Mouse (Mus musculus) MEL-GATA-1-ER (cell line): Measurements from ENCODE around the gene Ppard.
A peak's percentile ranks its signal among the peaks of the same experiment; 100 is the strongest.
"Not testable (repeated sequence)": the region's sequence is repeated elsewhere in the genome, so short reads cannot be mapped to it uniquely, and the experiment has no call there.

Experiments
- DNase-seq: peaks from one replicate; pipeline ENCODE4 v3.0.0-alpha.2; 2012; ENCODE audit warnings: low read depth; ENCODE audit errors: extremely low read depth

The Ppard gene

DNA sequence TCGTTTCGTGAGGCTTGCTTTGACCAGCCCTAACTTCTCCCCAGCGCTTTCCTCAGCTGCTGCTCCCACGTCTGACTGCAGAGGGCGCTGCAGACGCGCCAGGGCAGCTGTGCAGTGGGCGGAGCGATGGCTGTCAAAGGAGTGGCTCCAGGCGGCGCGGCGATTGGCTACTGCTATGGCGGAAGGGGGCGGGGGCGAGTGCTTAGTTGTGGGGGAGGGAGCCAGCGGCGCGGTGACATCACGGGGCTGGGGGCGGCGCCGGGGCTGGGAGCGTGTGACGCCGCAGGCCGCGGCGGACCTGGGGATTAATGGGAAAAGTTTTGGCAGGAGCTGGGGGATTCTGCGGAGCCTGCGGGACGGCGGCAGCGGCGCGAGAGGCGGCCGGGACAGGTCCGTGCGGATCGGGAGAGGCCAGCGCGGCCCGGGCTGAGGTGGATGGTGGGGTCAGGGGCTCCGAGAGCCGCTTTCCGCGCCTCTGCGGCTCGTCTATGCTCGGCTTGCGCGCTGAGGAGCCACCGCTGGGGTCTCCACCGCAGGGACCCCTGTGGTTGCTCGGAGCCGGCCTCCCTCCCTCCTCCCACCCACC lies at the start of gene Ppard:
TSS of gene Ppard (plus strand) at position 226 of the 586 bp plus-strand sequence.
- DNase-seq = peak; percentile 61

DNA sequence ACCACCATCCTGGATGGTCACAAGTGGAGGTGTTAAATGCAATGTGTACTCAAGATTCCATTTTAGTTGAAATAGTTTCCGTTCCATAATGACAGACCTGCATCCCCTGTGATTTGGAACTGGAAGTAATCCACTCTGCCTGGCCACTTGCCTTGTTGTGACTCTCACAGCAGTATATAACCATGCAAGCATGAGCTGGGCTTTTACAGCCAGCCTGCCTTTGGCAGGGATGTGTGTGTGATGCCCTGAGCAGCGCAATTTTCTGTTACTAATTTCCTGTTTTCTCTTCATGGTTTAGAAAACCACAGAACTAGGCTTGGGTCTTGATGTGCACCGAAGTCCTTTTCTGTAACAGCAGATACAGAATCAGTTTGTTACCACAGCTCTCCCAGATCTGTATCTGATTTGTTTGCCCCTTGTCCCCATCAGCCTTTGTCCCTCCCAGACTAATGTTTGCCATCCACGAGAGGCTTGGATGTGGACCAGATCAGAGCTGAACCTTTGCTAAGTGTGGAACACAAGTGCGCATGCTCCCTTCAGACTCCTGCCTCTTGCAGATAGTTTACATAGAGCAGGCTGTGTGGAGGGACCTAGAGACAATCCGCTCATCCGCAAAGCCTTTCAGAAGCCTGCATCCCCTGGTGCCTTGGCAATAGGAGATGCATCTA lies 47.4 kb upstream of the Ppard start:
- no peak for DNase-seq

DNA sequence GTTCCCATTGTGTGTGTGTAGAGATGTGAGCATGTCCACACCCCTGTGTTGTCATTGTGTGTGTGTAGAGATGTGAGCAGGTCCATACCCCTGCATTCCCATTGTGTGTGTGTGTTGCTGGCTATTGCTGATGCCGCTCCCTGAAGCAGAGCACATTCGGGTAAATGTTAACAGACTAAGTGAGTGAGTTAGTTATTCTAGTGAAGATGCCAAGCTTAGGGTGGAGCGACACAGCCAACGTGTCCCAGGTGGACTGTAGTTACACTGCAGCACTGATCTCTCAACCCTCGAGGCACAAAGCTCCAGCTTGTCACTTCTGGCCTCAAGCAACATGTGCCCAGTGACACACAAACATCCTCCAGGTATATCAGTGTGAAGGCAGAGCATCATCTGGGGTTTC lies 44.2 kb upstream of the Ppard start:
- no peak for DNase-seq

DNA sequence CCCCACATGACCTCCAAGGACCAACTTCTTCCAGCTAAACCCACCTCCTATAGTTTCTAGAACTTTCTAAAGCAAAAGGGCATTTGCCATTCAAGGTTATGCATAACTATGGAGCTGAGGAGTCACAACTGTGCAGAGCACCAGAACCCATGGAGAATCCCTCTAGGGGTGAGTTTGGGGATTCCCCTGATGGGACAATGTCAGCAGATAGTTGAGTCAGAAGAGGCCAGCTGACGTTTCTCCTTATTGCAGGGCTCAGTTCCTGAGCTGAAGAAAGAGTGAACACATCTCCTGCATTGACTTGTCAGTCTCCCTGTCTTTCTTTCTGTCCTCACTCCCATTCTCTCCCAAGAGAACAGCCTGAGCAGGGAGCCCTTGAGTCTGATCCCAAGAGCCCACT lies 39.7 kb upstream of the Ppard start:
- no peak for DNase-seq

DNA sequence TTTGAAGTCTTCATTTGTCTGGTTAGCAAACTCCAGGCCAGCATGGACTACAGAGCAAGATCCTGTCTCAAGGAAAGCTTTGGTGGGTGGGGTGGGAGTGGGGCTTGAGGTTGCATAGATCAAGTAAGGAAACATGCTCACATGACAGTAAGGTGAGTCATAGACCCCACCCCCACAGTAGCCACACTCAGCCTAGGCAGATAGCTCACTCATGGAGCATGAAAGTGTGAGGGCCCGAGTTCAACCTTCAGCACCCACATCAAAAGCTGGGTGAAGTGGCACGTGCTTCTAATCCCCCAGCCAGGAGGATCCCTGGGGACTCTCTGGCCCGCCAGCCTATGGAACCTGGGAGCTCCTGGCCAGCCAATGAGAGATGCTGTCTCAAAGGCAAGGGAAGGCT lies 38.9 kb upstream of the Ppard start:
- no peak for DNase-seq

DNA sequence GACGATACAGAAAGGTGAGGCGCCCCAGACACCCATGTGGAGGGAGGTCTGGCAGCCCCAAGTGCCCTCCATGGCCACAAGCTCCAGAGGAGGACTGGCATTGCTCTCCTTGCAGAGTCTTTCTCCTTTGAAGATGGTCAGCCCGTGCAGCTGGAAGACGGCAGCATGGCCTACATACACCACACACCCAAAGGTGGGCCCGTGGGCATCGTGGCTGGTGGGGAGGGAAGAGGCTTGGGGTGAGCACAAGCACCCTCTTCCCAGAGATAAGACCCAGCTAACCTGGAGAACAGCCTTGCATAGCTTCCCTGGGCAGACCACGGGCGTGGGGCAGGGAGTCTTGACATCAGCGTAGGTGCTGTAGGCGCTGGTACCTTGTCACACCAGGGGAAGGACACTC lies 37.5 kb upstream of the Ppard start:
- DNase-seq = no peak

DNA sequence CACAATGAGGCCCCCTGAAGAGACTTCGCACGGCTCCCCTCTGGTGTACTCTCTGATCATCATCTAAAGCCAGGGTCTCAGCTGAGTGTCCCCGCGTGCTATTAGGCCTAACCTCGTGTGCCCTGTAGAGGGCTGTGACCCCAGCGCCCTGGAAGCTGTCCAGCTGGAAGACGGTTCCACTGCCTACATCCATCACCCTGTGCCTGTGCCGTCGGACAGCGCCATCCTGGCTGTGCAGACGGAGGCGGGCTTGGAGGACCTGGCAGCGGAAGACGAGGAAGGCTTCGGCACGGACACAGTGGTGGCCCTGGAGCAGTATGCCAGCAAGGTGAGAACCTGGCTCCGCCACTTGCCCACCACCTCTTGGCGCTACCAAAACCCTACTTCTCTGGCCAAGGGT lies 34.9 kb upstream of the Ppard start:
- no peak for DNase-seq

DNA sequence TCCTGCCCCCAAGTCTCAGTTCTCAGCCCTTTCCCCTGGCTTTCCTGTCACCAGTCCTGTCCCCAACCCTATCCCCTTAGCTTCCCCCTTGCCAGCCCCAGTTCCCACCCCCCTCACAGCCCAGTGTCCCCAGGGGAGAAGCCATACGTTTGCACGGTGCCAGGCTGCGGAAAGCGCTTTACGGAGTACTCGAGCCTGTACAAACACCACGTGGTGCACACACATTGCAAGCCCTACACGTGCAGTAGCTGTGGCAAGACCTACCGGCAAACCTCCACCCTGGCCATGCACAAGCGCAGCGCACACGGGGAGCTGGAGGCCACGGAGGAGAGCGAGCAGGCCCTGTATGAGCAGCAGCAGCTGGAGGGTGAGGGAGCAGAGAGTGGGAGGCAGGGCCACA lies 30.5 kb upstream of the Ppard start:
- DNase-seq = no peak

DNA sequence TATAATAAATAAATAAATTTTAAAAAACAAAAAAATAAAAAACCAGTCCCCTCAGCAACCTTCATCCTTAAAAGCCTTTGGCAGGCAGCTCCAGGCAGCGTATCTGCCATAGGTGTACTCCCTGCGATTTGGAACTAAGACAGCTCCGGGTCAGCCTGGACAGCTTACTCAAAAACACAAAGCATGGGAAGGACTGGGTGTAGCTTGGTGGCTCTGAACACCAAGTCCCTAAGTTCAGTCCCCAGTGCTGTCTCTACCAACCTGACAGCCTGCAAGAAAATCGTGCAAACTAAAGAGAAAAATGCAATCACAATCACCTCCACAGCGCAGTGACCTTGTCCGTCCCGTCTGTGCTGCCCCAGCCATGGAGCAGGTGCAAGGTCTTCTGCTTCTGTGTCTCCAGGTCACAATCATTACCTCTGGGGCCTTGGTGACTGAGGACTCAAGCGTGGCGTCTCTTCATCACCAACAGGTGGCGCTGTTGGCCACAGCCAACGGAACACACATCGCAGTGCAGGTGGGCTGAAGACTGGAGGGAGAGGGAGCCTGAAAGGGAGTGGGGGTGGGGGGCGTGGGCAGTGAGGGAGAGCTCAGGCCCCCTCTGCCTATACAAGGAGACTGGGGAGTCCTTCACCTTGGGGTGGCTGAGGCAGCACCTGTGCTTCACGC lies 28.3 kb upstream of the Ppard start:
- DNase-seq = no peak

DNA sequence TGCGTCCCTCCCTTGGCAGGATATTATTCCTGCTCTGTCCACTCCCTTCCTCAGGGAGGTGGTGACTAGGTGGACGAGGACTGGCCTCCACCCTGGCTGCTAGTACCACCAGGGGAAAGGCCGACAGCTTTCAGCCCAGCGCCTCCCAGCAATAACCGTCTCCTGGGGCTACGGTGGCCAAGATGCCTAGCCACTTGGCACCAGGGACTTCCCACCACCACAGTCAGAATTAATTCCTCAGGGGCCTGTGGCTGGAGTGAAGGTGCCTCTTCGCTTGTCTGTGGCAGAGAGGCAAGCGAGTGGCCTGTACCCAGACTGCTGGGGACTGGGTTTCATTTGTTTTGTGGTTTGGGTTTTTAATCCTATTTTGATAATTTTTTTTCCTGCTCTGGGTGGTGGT lies 27.1 kb upstream of the Ppard start:
- DNase-seq = no peak

DNA sequence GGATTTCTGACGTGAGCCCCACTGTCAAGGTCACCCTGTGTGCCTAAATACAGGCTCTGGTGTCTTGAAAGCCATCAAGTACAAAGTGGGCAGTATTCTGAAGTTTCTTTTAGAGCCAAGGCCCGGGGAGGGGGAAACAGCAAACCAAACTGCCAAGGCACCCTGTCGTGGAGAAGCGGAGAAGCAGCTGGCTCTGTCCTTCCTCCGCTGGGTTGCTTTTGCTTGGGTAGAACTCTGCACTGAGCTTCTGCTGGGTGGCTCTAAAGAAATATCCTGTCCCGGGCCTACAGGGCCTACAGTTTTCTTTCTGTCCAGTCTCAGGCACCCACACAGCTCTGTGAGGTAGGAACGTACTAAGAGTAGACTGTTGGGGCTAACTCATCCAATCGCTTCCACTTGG lies 25.4 kb upstream of the Ppard start:
- no peak for DNase-seq

DNA sequence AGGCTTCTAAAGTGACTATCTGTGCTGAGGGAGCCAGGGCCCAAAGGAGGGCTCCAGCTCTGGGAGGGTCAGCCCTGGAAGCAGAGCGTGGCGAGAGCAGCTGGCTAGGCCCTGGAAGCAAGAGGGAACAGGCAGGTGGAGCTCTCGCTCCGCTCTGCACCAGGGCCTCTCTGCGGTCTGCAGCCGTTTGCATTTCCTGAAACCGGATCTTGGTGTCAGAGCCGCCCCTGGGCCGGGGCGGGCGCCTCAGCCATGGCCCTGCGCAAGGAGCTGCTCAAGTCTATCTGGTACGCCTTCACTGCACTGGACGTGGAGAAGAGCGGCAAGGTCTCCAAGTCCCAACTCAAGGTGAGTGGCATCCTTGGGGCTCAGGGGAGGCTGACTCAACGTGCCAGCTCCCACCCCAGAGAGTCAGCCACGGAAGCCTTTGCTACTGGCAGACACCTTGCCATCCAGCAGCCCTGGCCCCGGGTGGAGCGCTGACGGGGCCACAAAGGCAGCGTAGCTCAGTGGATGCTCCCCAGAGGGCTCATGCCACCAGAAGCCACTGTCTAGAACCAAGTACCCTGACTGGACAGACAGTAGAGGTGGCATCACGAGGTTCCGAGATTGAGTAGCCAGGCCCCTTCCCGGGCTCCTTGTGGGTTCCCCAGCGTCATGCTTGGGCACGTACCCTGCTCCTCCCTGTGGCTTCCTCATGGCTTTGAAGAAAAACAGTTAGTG lies 24.7 kb upstream of the Ppard start, which contains the start of gene Def6:
TSS of gene Def6 (plus strand) at position 188 of the 723 bp plus-strand sequence.
- peak; percentile 77 for DNase-seq

DNA sequence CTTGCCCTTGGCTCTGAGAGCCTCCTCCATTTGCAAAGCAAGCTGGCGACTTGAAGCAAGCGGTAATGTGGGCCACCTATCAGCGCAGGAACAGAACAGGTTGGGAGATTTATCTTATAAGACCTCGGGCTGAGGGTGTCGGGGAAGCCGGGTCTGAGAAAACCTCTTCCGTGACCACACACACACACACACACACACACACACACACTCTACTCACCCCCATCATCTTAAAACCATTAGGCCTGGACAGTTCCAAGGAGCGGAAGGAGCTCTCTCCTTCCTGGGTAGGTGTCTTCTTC lies 24.2 kb upstream of the Ppard start:
- peak; percentile 52 for DNase-seq

DNA sequence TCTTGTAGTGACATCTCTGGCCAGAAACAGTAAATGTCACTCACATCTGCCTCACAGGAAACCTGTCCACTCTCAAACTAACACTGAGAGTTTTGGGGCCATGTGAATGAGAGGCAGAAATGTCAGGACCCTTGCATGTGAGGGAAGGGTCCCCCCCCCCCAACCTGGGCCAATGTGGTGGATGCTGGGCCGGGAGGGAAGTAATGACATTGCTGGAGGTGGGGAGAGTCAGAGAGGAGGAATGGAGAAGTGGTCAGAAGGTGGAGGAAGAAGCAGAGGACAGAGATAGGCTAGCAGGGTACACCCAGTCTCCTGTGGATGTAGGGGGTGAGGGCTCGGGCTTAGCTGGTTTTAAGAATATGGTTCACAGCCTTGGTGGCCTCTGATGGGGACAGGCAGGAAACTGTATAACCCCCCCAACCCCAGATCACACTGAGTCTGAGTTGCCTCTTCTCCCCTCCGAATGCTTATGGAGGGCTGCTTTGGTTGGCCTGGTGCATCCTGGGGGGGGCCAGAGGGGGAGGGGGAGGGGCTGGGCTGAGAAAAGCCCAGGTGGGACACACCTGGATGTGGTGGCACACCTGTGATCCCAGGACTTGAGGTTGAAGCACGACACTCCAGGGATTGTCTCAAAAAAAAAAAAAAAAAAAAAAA lies 22.9 kb upstream of the Ppard start:
- peak; percentile 75 for DNase-seq

DNA sequence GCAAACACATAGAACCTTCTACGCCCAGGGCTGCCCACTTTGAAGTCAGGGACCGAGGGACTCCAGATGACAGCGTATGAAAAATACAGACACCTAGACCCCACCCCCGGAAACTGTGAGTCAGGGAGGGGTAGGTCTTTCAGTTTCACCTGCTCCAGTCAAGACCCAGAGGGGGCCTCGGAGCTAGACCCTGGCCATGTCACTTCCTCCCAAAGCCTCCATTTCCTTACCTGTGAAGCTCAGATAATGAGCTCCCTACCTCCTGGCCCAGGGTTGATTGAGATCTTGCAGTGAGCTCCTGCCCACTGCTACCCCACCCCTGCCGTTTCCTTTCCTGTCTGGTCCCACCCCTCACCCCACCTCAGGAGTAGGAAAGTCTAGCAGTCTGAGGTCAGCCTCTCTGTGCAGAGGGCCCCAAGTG lies 20.6 kb upstream of the Ppard start:
- DNase-seq = peak; percentile 63

DNA sequence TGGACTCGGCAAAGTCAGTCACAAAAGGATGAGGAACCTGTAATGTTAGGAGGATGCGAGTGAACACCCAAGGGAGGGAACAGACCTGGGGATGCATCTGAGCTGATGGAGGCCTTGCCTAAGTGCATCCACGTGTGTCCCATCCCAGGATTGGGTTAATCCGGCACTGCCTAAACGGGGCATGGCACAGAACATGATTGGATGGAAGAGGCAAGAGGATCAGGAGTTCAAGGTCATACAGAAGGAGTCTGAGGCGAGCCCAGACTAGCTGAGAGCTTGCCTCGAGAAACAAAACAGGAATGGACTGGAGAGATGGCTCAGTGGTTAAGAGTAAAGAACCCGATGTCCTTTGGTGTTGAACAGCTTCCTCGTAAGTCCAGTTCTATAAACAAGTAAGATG lies 20.1 kb upstream of the Ppard start:
- DNase-seq = no peak

DNA sequence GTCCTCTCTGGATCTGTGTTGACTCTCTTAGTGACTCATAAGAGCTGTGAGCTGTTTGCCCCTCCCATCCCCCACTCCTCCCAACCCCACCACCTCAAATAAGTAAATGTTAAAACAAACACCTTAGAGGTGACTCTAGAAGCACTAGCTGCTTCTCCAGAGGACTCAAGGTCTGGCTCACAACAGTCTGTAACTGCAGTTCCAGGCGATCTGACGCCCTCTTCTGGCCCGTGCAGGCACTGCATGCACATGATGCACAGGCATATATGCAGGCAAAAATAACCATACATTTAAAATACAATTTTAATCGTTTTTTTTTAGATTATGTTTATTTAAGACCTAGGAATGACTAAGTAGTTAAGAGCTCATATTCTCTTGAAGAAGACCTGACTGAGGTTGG lies 19.3 kb upstream of the Ppard start:
- no peak for DNase-seq

DNA sequence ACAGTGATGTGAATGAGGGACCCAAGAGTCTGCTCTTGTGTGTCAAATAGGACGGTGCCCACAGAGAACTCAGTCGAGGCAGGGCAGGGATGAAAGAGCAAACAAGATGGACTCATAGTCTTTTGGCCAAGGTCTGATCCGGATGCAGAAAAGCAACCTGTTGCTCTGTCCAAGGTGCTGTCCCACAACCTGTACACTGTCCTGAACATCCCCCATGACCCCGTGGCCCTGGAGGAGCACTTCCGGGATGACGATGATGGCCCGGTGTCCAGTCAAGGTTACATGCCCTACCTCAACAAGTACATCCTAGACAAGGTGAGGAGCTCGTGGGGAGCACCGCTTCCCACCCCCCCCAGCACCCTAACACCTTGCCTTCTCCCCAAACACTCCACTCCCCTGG lies 15.7 kb upstream of the Ppard start:
- no peak for DNase-seq

DNA sequence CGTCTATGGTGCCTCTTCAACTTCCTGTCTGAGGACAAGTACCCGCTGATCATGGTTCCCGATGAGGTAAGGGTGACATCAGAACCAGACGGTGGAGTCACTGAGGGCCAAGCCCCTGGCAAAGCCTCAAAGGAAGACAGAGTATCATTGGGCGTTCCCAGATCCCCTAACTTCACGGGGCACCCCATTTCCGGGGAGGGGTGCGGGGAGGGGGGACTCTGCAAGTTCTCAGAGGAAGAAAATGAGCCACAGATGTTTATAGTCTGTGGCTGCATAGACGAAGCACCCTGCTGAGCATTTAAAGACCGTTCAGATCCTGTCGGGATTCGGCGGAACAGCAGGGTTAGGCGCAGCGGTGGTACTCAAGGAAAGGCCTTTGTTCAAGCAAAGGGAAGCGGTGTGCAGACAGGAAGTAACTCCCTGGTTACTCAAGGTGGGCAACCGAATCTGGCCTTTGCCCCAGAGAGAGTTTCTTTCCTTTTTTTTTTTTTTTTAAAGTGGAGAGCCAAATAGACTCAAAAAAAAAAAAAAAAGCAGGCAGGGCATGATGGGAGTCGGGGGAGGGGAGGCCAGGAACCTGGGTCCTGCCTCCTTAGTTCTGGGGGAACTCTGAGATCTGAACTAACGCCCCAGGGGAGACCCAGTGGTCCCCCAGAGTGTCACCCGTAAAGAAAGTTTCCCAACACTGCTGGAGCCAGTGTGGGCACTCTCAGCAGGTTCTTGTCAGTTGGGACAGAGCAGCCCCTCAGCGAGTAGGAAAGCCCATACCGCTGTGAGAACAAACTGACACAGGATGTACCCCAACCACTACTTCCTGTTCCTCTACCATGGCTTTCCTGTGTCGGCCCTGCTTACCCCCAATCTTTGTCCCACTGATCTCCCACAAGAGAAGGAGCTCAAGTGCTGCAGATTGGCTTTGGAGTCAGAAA lies 14.5 kb upstream of the Ppard start:
- peak; percentile 89 for DNase-seq

DNA sequence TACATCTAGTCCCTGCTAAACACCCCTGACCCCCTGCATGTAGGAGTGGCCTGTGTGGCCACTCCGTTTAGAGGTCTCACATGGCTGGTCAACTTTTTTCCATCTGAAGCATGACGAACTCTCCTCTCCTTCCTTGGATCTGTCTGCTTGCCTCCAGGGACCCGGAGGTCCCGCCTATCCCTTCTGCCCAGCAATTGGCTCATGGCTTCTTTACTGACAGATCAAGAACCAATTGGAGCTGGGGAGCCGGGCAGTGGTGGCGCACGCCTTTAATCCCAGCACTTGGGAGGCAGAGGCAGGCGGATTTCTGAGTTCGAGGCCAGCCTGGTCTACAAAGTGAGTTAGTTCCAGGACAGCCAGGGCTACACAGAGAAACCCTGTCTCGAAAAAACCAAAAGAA lies 10.0 kb upstream of the Ppard start:
- DNase-seq = not testable (repeated sequence)
